Mouse (Mus musculus): ENCODE data around the gene Pik3c2b.
"Not testable (repeated sequence)": the region's sequence is repeated elsewhere in the genome, so short reads cannot be mapped to it uniquely, and the experiment has no call there.

DNA sequence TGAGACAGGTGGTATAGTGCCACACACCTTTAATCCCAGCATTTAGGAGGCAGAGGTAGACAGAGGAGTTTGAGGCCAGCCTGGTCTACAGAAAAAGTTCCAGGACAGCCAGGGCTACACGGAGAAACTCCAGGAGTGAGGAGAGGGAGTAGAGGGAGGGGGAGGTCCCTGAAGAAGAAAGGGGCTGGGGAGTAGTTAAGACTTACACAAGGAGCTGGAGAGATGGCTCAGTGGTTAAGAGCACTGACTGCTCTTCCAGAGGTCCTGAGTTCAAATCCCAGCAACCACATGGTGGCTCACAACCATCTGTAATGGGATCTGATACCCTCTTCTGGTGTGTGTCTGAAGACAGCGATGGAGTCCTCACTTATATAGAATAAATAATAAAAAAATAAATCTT, 23.5 kb upstream of the Pik3c2b start:
- not testable (repeated sequence) for TF ChIP-seq ZC3H11A (IDR thresholded peaks at IDR 0.05; ENCODE audit: borderline replicate concordance, low read depth, low read length); CHD2 (IDR thresholded peaks at IDR 0.05; ENCODE audit: low read depth, low read length)
